ENCODE assay signal across 9 mouse cellular contexts in the genomic region with DNA sequence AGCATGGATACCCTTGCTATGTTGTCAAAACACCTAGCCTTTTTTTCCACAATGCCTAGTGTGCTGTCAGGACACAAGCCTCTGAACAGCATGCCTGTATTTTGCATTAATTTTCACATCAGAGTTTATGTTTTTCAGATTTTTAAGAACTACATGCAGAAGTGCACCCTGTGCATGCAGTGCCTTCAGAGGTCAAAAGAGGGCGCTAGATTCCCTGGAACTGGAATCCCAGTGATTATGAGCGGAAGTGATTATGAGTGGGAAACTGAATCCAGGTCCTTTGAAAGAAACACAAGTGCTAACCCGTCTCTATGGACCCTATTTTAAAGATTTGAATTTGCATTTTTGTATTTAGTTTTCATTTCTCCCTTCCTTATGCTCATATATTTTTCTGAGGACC. TPM values are rescaled to one million over a fixed set of nuclear protein-coding genes. Genes with fewer than 3 reads are reported as not detected.
DNase-seq lines count a peak whose midpoint lies in the region; ATAC-seq and TF ChIP-seq lines count a peak whose summit lies in the region.
"Had no signal": no experiment of that assay in that cellular context is flagged by ENCODE, and none has a peak within 500 bp of the region (broad histone marks: within the 10 kb centered on the region; RNA-seq: fewer than 3 reads in every experiment).

No protein-coding gene starts in this region.

- no peak overlapping the region for H3K4me3 ChIP-seq in hindbrain, embryonic 11.5 days (ENCODE audit: low read depth, low read length)
- no peak overlapping the region for H3K4me3 ChIP-seq in hindbrain, embryonic 16.5 days (ENCODE audit: low read length)
- no peak overlapping the region for H3K4me3 ChIP-seq in thymus, adult 2 months (ENCODE audit: control insufficient read depth, insufficient read depth, low read length)
- no peak overlapping the region for H3K4me3 ChIP-seq in liver, embryonic 14.5 days (ENCODE audit: insufficient read depth in 1 of 2, low read depth in 2 of 2, low read length in 2 of 2)
- no peak overlapping the region for H3K4me3 ChIP-seq in midbrain, embryonic 13.5 days (replicated peaks)
- H3K4me3 ChIP-seq: liver, embryonic 13.5 days had no signal

- no peak overlapping the region for H3K27ac ChIP-seq in hindbrain, embryonic 11.5 days (ENCODE audit: low read depth, low read length)
- H3K27ac ChIP-seq in hindbrain, embryonic 16.5 days (ENCODE audit: low read depth, low read length) = no peak overlapping the region
- H3K27ac ChIP-seq in thymus, adult 2 months (ENCODE audit: control insufficient read depth, insufficient read depth, low read length) = no peak overlapping the region
- H3K27ac ChIP-seq in liver, embryonic 14.5 days = no peak overlapping the region
- no peak overlapping the region for H3K27ac ChIP-seq in midbrain, embryonic 13.5 days
- H3K27ac ChIP-seq: liver, embryonic 13.5 days had no signal

- no peaks in the 10 kb centered on the region for H3K27me3 ChIP-seq in hindbrain, embryonic 11.5 days (ENCODE audit: control insufficient read depth, insufficient read depth, low read length)
- H3K27me3 ChIP-seq in hindbrain, embryonic 16.5 days (replicated peaks; ENCODE audit: control insufficient read depth, insufficient read depth, low read length) = no peaks in the 10 kb centered on the region
- H3K27me3 ChIP-seq in thymus, adult 2 months (ENCODE audit: control insufficient read depth, insufficient read depth, low read length) = no peaks in the 10 kb centered on the region
- H3K27me3 ChIP-seq in liver, embryonic 14.5 days (ENCODE audit: control insufficient read depth, insufficient read depth, low read length) = no peaks in the 10 kb centered on the region
- H3K27me3 ChIP-seq in midbrain, embryonic 13.5 days = no peaks in the 10 kb centered on the region
- H3K27me3 ChIP-seq: liver, embryonic 13.5 days had no signal

- H3K36me3 ChIP-seq in hindbrain, embryonic 11.5 days (ENCODE audit: control insufficient read depth, insufficient read depth, low read length) = no peaks in the 10 kb centered on the region
- H3K36me3 ChIP-seq in hindbrain, embryonic 16.5 days (ENCODE audit: control insufficient read depth, insufficient read depth, low read length) = no peaks in the 10 kb centered on the region
- no peaks in the 10 kb centered on the region for H3K36me3 ChIP-seq in thymus, adult 2 months (ENCODE audit: control insufficient read depth, insufficient read depth, low read length)
- H3K36me3 ChIP-seq in liver, embryonic 14.5 days (replicated peaks; ENCODE audit: control insufficient read depth, insufficient read depth, low read depth) = no peaks in the 10 kb centered on the region
- no peaks in the 10 kb centered on the region for H3K36me3 ChIP-seq in midbrain, embryonic 13.5 days
- H3K36me3 ChIP-seq: liver, embryonic 13.5 days had no signal

- H3K4me2 ChIP-seq in hindbrain, embryonic 11.5 days (replicated peaks; ENCODE audit: low read depth, low read length) = no peak overlapping the region
- no peak overlapping the region for H3K4me2 ChIP-seq in hindbrain, embryonic 16.5 days (ENCODE audit: low read length)
- H3K4me2 ChIP-seq in liver, embryonic 14.5 days (ENCODE audit: low read depth) = no peak overlapping the region
- H3K4me2 ChIP-seq in midbrain, embryonic 13.5 days (replicated peaks) = no peak overlapping the region
- H3K4me2 ChIP-seq: liver, embryonic 13.5 days had no signal

- no peak for TF ChIP-seq CTCF in thymus, adult 2 months (IDR thresholded peaks at IDR 0.05; ENCODE audit: borderline replicate concordance, control insufficient read depth, extremely low read depth, insufficient read depth, low read length, poor library complexity)
- TF ChIP-seq CTCF in liver, embryonic 14.5 days (IDR thresholded peaks at IDR 0.05; ENCODE audit: low read depth) = peak; percentile 53

- H3K4me1 ChIP-seq in hindbrain, embryonic 11.5 days (replicated peaks; ENCODE audit: control insufficient read depth, insufficient read depth, low read length) = no peaks in the 10 kb centered on the region
- H3K4me1 ChIP-seq in hindbrain, embryonic 16.5 days (ENCODE audit: control insufficient read depth, insufficient read depth, low read depth, low read length) = no peaks in the 10 kb centered on the region
- H3K4me1 ChIP-seq in thymus, adult 2 months (replicated peaks; ENCODE audit: control insufficient read depth, insufficient read depth, low read length) = no peaks in the 10 kb centered on the region
- H3K4me1 ChIP-seq in liver, embryonic 14.5 days (replicated peaks; ENCODE audit: control insufficient read depth in 2 of 2, insufficient read depth in 2 of 2, low read length in 1 of 2) = no peaks in the 10 kb centered on the region
- no peaks in the 10 kb centered on the region for H3K4me1 ChIP-seq in midbrain, embryonic 13.5 days (replicated peaks)
- H3K4me1 ChIP-seq: liver, embryonic 13.5 days had no signal

- TF ChIP-seq POLR2A in thymus, adult 2 months (IDR thresholded peaks at IDR 0.05; ENCODE audit: control insufficient read depth, extremely low read depth, insufficient read depth, low read length, poor library complexity) = no peak

- no peak for ATAC-seq in hindbrain, embryonic 11.5 days (ENCODE audit: low FRiP score)
- no peak for ATAC-seq in hindbrain, embryonic 16.5 days
- no peak for ATAC-seq in liver, embryonic 14.5 days (ENCODE audit: insufficient read depth)
- no peak for ATAC-seq in megakaryocyte-erythroid progenitor cell, adult 5-6 weeks (replicated peaks; ENCODE audit: low FRiP score, low TSS enrichment, poor library complexity, severe bottlenecking)
- ATAC-seq in midbrain, embryonic 13.5 days = no peak

- 36% methylated on average over 3 of the region's 3 CpGs for WGBS in hindbrain, embryonic 11.5 days
- 33% methylated on average over 3 of the region's 3 CpGs for WGBS in hindbrain, embryonic 16.5 days
- 36% methylated on average over 3 of the region's 3 CpGs for WGBS in thymus, adult 2 months
- WGBS in liver, embryonic 14.5 days (ENCODE audit: insufficient replicate concordance) = 28% methylated on average over 3 of the region's 3 CpGs
- WGBS in midbrain, embryonic 13.5 days = 35% methylated on average over 3 of the region's 3 CpGs

- H3K9me3 ChIP-seq in hindbrain, embryonic 11.5 days (ENCODE audit: control insufficient read depth, low read length) = no peaks in the 10 kb centered on the region
- no peaks in the 10 kb centered on the region for H3K9me3 ChIP-seq in hindbrain, embryonic 16.5 days (ENCODE audit: control insufficient read depth, low read length)
- H3K9me3 ChIP-seq in liver, embryonic 14.5 days (ENCODE audit: control insufficient read depth, low read length) = no peaks in the 10 kb centered on the region
- no peaks in the 10 kb centered on the region for H3K9me3 ChIP-seq in midbrain, embryonic 13.5 days
- H3K9me3 ChIP-seq: liver, embryonic 13.5 days had no signal

- peak; percentile 50 for DNase-seq in hindbrain, embryonic 11.5 days (ENCODE audit: low spot score)
- DNase-seq in thymus, adult 2 months = peak; percentile 29
- no peak for DNase-seq in thymus, adult 18-20 months
- DNase-seq in c-Kit-positive CD71-positive TER-119-negative erythroid progenitor cells, embryonic 14.5 days (ENCODE audit: low read depth) = peak; percentile 14
- DNase-seq in liver, embryonic 14.5 days (ENCODE audit: low read depth in 3 of 3, low spot score in 3 of 3) = peak in 1 of 3 experiments; percentile 2
- DNase-seq: liver, embryonic 13.5 days had no signal

- no peak overlapping the region for H3K9ac ChIP-seq in hindbrain, embryonic 11.5 days (ENCODE audit: low read depth, low read length)
- H3K9ac ChIP-seq in hindbrain, embryonic 16.5 days (ENCODE audit: low read depth, low read length) = no peak overlapping the region
- H3K9ac ChIP-seq in liver, embryonic 14.5 days (replicated peaks) = no peak overlapping the region
- no peak overlapping the region for H3K9ac ChIP-seq in midbrain, embryonic 13.5 days (replicated peaks)
- H3K9ac ChIP-seq: liver, embryonic 13.5 days had no signal

- TF ChIP-seq EP300 in liver, embryonic 14.5 days (IDR thresholded peaks at IDR 0.05; ENCODE audit: low read depth) = no peak

RNA-seq across cellular contexts. Expression of a gene that starts 58.9 kb away (rescaled TPM):
- 30.8 and 31.4 TPM in 2 replicates for polyA plus RNA-seq in hindbrain, embryonic 11.5 days (2014; fragmentation: Nextera tagmentation; extraction: Ambion mirVana)
- 9.8 and 11.4 TPM in 2 replicates for polyA plus RNA-seq in hindbrain, embryonic 16.5 days (2015; fragmentation: Nextera tagmentation; extraction: Ambion mirVana)
- polyA plus RNA-seq in thymus, adult 2 months (2012; rRNA removed) = 6.2 and 7.3 TPM in 2 replicates
- polyA plus RNA-seq in liver, embryonic 14.5 days (2012; rRNA removed) = 6.0 and 8.2 TPM in 2 replicates
- 9.9 and 10.2 TPM in 2 replicates for polyA plus RNA-seq in liver, embryonic 14.5 days (2014; fragmentation: Nextera tagmentation; extraction: Ambion mirVana)
- total RNA-seq in megakaryocyte-erythroid progenitor cell, adult 5-6 weeks (2014; fragmentation: Nextera tagmentation) = 16.3 and 23.6 TPM in 2 replicates
- 17.2 and 21.6 TPM in 2 replicates for total RNA-seq in megakaryocyte-erythroid progenitor cell, adult 5-6 weeks (2017)
- polyA plus RNA-seq in midbrain, embryonic 13.5 days (2015; fragmentation: Nextera tagmentation; extraction: Ambion mirVana) = 18.3 and 18.4 TPM in 2 replicates

Comparison
In these comparisons a context has a peak if more than half of its experiments do, and no peak if none do; other contexts are left out.
1. DNase-seq: peak in hindbrain, embryonic 11.5 days (single experiment), thymus, adult 2 months (single experiment) and c-Kit-positive CD71-positive TER-119-negative erythroid progenitor cells, embryonic 14.5 days (single experiment); none in thymus, adult 18-20 months (0 of 2).